Mouse (Mus musculus): Measurements from ENCODE around the gene Gm12216. TPM values are rescaled to one million over a fixed set of nuclear protein-coding genes. Genes with fewer than 3 reads are reported as not detected.
A peak's percentile ranks its signal among the peaks of the same experiment; 100 is the strongest.

Gm12216 gene
- polyA plus RNA-seq, 1 experiment from 2014 or later = 2.5 TPM

DNA sequence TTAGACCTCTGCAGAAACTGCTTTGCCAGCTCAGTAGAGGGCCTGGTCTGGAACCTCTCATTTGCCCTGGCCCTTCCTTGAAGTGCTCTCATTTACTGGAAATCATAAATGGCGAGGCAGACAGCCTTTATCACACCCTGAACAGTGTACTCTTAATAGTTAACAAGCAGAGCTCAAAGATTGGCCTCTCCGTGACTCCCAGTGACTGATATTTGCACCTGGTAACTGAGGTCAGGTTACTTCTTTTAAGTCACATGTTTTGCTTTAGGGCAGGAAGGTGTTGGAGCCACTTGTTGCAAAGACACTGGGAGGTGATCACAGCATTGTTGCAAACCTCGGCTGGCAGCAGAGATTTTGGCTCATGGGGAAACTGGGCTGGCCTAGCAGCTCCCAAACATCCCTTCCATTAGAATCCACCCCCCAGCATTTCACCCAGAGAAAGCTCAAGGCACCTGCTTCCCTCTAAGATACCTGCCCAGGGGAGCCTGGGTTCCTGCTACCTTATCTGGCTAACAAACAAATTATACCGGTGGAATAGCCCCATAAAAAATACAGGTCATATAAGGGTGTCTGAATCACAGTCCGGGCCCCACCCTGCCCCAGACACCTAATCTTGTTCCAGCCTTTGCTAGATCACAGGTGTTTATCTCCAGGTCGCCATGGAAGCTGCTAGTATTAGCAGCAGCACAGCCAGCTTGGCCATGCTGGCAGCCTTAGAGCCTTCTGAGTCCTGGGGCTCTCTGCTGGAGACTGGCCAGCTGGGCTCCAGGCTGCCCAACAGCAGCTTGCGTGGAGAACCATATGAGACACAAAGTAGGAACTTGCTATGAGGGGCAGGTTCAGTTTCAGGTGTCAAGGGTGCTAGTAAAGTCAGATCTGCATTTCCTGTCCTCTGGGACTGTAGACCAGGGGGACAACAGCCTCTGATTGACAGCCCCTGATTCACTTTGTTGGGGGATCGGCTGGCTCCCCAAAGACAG lies 19.1 kb downstream of the Gm12216 start:
- 40% methylated on average over 8 of the region's 8 CpGs for WGBS
- no peaks in the 10 kb centered on the region for H3K36me3 ChIP-seq
- no peaks in the 10 kb centered on the region for H3K9me3 ChIP-seq
- H3K4me1 ChIP-seq = peaks cover 12% of the 10 kb centered on the region; the same call in 1 of the 2 replicates
- 0 out of 2 replicates have a peak overlapping the region, but pooled peaks have one; percentile 10 for H3K27ac ChIP-seq
- no peak overlapping the region for H3K4me3 ChIP-seq
- H3K27me3 ChIP-seq = no peaks in the 10 kb centered on the region
- no peak overlapping the region for H3K9ac ChIP-seq
- no peak overlapping the region for H3K4me2 ChIP-seq
- no peak for ATAC-seq (ENCODE audit: borderline replicate concordance, extremely low read depth, low FRiP score, low TSS enrichment)

GRCm38 (mm10) chr11:53839147-53839546 lies 19.9 kb downstream of the Gm12216 start:
- H3K27me3 ChIP-seq = no peaks in the 10 kb centered on the region
- H3K4me2 ChIP-seq = no peak overlapping the region
- no peaks in the 10 kb centered on the region for H3K36me3 ChIP-seq
- H3K9me3 ChIP-seq = no peaks in the 10 kb centered on the region
- no peak overlapping the region for H3K9ac ChIP-seq
- 57% methylated on average over 6 of the region's 6 CpGs for WGBS
- ATAC-seq (ENCODE audit: borderline replicate concordance, extremely low read depth, low FRiP score, low TSS enrichment) = no peak
- H3K4me3 ChIP-seq = no peak overlapping the region
- H3K4me1 ChIP-seq = peaks cover 12% of the 10 kb centered on the region; the same call in 1 of the 2 replicates
- H3K27ac ChIP-seq = 0 out of 2 replicates have a peak overlapping the region, but pooled peaks have one; percentile 10

DNA sequence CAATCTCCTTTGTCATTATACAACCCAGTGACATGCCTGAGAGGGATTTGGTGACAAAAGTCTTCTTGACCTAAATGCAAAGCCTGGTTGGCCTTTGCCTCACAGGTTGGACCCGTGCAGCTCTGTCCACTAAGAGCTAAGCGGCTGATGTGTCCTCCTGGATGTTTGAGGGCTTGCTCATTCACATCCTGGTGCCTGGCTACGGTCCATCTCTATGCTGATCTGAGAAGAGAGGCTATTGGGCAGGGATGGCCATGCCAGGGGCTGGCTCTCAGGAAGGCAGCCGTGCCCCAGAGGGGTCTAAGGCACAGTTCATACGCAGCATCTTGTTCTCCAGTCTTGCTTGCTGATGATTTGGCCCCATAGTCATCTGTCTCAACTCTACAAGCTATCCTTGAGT lies 21.3 kb downstream of the Gm12216 start:
- H3K4me2 ChIP-seq = no peak overlapping the region
- no peak overlapping the region for H3K27ac ChIP-seq
- H3K4me1 ChIP-seq = peaks cover 12% of the 10 kb centered on the region; the same call in 1 of the 2 replicates
- H3K9ac ChIP-seq = no peak overlapping the region
- 83% methylated on average over 5 of the region's 5 CpGs for WGBS
- H3K9me3 ChIP-seq = no peaks in the 10 kb centered on the region
- ATAC-seq (ENCODE audit: borderline replicate concordance, extremely low read depth, low FRiP score, low TSS enrichment) = no peak
- no peaks in the 10 kb centered on the region for H3K36me3 ChIP-seq
- H3K4me3 ChIP-seq = no peak overlapping the region
- H3K27me3 ChIP-seq = no peaks in the 10 kb centered on the region

- Histone ChIP-seq H3K9ac (no peak overlapping the region), H3K4me3 (no peak overlapping the region), H3K4me2 (no peak overlapping the region), H3K9me3 (no peaks in the 10 kb centered on the region), H3K4me1 (peaks cover 12% of the 10 kb centered on the region; the same call in 1 of the 2 replicates), H3K27me3 (no peaks in the 10 kb centered on the region), H3K36me3 (no peaks in the 10 kb centered on the region), H3K27ac (no peak overlapping the region)
- WGBS = 53% methylated on average over 4 of the region's 4 CpGs
- no peak for ATAC-seq (ENCODE audit: borderline replicate concordance, extremely low read depth, low FRiP score, low TSS enrichment)
These were observed 23.6 kb downstream of the Gm12216 start for GRCm38 (mm10) chr11:53835379-53836010.

DNA sequence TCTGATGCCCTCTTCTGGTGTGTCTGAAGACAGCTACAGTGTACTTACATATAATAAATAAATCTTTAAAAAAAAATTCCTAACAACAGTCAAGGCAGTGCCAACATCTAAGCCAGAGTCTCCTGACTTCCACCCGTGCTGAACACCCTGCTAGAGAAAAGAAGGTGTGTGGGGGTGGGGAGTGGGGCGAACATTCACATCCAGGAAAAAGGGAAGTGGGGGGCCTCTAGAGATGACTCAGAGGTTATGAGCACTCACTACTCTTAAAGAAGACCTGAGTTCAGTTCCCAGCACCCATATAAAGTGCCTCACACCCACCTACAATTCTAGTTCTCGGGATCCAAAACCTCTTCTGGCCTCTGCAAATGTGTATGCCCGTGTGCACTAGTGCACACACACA lies 33.6 kb downstream of the Gm12216 start:
- Histone ChIP-seq H3K9me3 (no peaks in the 10 kb centered on the region), H3K4me1 (no peaks in the 10 kb centered on the region), H3K9ac (no peak overlapping the region), H3K36me3 (no peaks in the 10 kb centered on the region), H3K27ac (no peak overlapping the region), H3K4me2 (no peak overlapping the region), H3K27me3 (no peaks in the 10 kb centered on the region), H3K4me3 (no peak overlapping the region)
- 67% methylated on average over 4 of the region's 4 CpGs for WGBS
- ATAC-seq (ENCODE audit: borderline replicate concordance, extremely low read depth, low FRiP score, low TSS enrichment) = no peak

DNA sequence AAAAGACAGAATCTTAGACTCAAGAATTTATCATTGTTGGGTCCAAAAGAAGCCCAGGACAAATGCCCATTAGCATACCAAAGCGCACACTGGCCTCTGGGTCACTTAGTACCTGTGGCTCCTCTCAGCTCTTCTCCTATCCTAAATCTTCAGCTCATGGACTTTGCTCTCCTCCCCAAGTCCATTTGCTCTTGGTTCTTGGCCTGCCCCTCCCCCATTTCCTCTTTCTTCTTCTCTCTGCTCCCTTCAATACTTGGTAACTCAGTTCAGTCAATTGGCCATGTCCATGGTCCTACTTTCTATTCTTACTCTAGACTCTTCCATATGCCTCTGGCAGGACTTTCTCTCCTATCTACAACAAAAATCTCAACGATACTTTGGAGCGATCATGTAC lies 37.1 kb downstream of the Gm12216 start:
- Histone ChIP-seq H3K9ac (no peak overlapping the region), H3K27me3 (no peaks in the 10 kb centered on the region), H3K4me3 (no peak overlapping the region), H3K4me2 (no peak overlapping the region), H3K9me3 (no peaks in the 10 kb centered on the region), H3K4me1 (0 out of 2 replicates have a peak, but pooled peaks cover 5% of the 10 kb centered on the region), H3K27ac (no peak overlapping the region), H3K36me3 (no peaks in the 10 kb centered on the region)
- 87% methylated on average over 3 of the region's 3 CpGs for WGBS
- ATAC-seq (ENCODE audit: borderline replicate concordance, extremely low read depth, low FRiP score, low TSS enrichment) = no peak

DNA sequence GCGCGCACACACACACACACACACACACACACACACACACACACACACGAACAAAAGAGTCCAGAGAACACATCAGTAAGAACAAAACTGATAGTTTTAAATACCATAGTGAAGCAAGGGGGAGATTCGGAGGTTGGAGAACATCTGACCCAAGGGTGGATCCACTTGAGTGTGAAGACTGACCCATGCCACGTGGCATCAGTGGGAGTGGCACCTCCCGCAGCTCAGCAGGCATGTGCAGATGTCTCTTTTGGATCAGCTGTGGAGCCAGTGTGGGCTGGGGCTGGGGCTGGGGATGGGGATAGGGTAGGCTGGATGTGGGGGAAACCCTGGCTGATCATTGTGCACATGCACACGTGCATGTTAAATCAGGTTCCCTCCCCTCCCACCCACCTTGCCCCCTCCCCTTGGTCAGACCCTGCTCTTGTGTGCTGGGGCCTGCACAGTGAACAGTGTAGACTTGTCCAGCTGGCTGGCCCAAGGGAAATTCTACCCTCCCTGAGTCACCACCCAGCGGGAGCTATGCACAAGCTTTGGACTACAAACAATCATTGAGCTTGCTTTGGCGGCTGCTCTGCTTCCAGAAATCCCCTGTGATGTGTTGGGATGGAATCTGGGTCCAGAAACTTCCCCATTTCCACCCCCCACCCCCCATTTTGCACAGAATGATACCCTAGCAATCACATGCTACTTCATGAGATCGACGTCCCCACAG lies 37.7 kb downstream of the Gm12216 start:
- H3K4me3 ChIP-seq = no peak overlapping the region
- H3K4me2 ChIP-seq = no peak overlapping the region
- H3K9ac ChIP-seq = no peak overlapping the region
- H3K27ac ChIP-seq = no peak overlapping the region
- no peaks in the 10 kb centered on the region for H3K27me3 ChIP-seq
- ATAC-seq (ENCODE audit: borderline replicate concordance, extremely low read depth, low FRiP score, low TSS enrichment) = no peak
- H3K9me3 ChIP-seq = no peaks in the 10 kb centered on the region
- 0 out of 2 replicates have a peak, but pooled peaks cover 5% of the 10 kb centered on the region for H3K4me1 ChIP-seq
- H3K36me3 ChIP-seq = no peaks in the 10 kb centered on the region
- WGBS = 84% methylated on average over 11 of the region's 11 CpGs

DNA sequence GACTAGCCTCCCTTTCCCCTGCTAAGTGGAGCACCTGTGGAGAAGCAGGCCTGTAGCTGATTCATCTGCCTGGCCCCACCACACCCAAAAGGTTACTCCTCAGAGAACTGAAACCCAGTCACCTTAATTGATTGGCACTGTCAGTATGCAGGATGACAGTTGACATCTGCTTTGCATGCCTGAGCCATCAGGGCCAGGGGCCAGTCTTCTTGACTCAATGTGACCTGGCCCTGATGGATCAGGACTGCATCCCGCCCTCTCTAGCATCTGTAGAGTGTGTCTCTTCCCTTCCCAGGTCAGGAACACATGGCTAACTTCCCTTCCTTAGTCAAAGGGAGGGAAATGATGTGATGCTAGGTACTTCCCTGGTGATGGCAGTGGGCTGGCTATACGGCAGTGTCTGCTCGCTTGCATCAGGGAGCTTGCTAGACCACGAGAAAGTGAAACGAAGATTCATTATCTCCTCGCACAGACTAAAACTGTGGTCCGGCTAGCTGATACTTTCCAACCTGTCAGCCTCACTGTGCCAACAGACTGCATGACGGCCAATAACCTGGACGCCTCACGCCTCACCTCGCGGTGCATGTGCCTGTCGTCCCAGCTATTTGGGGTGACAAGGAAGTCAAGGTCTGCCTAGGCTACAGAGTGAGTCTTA lies 38.4 kb downstream of the Gm12216 start:
- no peak overlapping the region for H3K4me3 ChIP-seq
- no peaks in the 10 kb centered on the region for H3K9me3 ChIP-seq
- 79% methylated on average over 13 of the region's 13 CpGs for WGBS
- H3K27me3 ChIP-seq = no peaks in the 10 kb centered on the region
- 0 out of 2 replicates have a peak, but pooled peaks cover 5% of the 10 kb centered on the region for H3K4me1 ChIP-seq
- H3K9ac ChIP-seq = no peak overlapping the region
- H3K27ac ChIP-seq = no peak overlapping the region
- H3K4me2 ChIP-seq = no peak overlapping the region
- H3K36me3 ChIP-seq = no peaks in the 10 kb centered on the region
- no peak for ATAC-seq (ENCODE audit: borderline replicate concordance, extremely low read depth, low FRiP score, low TSS enrichment)

DNA sequence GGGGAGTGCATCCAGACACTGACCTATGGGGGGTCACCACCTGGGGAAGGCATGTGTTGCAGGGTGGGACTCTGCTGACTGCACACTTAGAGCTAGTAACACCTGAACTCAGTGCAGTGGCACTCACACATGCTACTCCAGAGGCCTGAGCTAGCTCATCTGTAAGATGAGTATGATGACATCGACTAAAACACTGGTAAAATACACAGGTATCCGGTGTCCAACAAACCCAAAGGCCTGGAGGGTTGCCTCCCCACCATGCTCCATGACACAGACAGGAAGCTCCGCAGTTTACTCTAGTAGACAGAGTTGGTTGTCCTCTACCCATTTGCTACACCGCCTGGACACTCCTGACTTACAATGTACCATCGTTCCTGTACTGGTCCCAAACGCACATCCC lies 39.5 kb downstream of the Gm12216 start:
- Histone ChIP-seq H3K27me3 (no peaks in the 10 kb centered on the region), H3K4me1 (0 out of 2 replicates have a peak, but pooled peaks cover 5% of the 10 kb centered on the region), H3K36me3 (no peaks in the 10 kb centered on the region), H3K27ac (no peak overlapping the region), H3K9ac (no peak overlapping the region), H3K4me3 (no peak overlapping the region), H3K4me2 (no peak overlapping the region), H3K9me3 (no peaks in the 10 kb centered on the region)
- WGBS = 89% methylated on average over 6 of the region's 6 CpGs
- ATAC-seq (ENCODE audit: borderline replicate concordance, extremely low read depth, low FRiP score, low TSS enrichment) = no peak

DNA sequence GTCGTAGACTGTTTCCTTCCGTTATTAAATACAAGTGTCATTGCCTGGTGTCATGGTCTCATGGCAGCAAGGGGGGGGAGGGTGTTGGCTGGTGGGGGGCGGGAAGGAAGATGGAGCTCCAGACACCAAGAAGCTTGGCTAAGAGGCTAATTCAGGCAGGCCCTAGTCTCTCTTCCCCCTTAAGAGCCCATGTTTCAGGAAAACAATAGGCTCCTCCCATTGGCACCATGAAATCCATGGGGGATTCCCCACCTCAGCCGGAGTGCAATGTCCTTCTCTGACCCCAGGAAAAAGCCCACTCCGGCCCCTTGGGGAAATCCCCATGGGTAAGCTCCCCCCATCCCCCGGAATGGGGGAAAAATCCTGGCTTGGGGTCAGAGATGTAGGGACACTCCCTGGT lies 40.3 kb downstream of the Gm12216 start:
- Histone ChIP-seq H3K9ac (no peak overlapping the region), H3K36me3 (no peaks in the 10 kb centered on the region), H3K4me2 (no peak overlapping the region), H3K9me3 (no peaks in the 10 kb centered on the region), H3K4me1 (0 out of 2 replicates have a peak, but pooled peaks cover 5% of the 10 kb centered on the region), H3K4me3 (no peak overlapping the region), H3K27me3 (no peaks in the 10 kb centered on the region), H3K27ac (no peak overlapping the region; the same call in 1 of the 2 replicates)
- ATAC-seq (ENCODE audit: borderline replicate concordance, extremely low read depth, low FRiP score, low TSS enrichment) = no peak
- 35% methylated on average over 6 of the region's 6 CpGs for WGBS

GRCm38 (mm10) chr11:53816841-53817375 lies 42.1 kb downstream of the Gm12216 start:
- no peak for ATAC-seq (ENCODE audit: borderline replicate concordance, extremely low read depth, low FRiP score, low TSS enrichment)
- Histone ChIP-seq H3K36me3 (no peaks in the 10 kb centered on the region), H3K4me2 (no peak overlapping the region), H3K9ac (no peak overlapping the region), H3K9me3 (no peaks in the 10 kb centered on the region), H3K4me1 (0 out of 2 replicates have a peak, but pooled peaks cover 5% of the 10 kb centered on the region), H3K27ac (no peak overlapping the region), H3K4me3 (no peak overlapping the region), H3K27me3 (no peaks in the 10 kb centered on the region)
- WGBS = 87% methylated on average over 5 of the region's 5 CpGs
